Mouse (Mus musculus) natural killer cell, adult 2 months (primary cell): ENCODE measurements around the gene Hoxd13.

Experiments
- DNase-seq, 2 experiments: peaks; one replicate each; pipeline ENCODE4 v3.0.0; 2022; ENCODE audit warnings: low spot score in 2 of 2

Hoxd13 gene

GRCm38 (mm10) chr2:74661685-74662084 lies 6.4 kb upstream of the Hoxd13 start:
- no peak for DNase-seq

GRCm38 (mm10) chr2:74663291-74663925 lies 4.7 kb upstream of the Hoxd13 start:
- no peak for DNase-seq

- DNase-seq, result no peak
Measured at GRCm38 (mm10) chr2:74666411-74666810, 1.7 kb upstream of the Hoxd13 start.

- DNase-seq, result no peak
Measured at GRCm38 (mm10) chr2:74667191-74667841, 794 bp upstream of the Hoxd13 start.

- DNase-seq, result no peak
Measured at GRCm38 (mm10) chr2:74668370-74669229, 490 bp downstream of the Hoxd13 start.

GRCm38 (mm10) chr2:74669230-74669578 lies 1.1 kb downstream of the Hoxd13 start:
- DNase-seq, result no peak

- DNase-seq, result no peak
Measured at GRCm38 (mm10) chr2:74669650-74670235, 1.6 kb downstream of the Hoxd13 start.

GRCm38 (mm10) chr2:74670632-74671188 lies 2.6 kb downstream of the Hoxd13 start:
- no peak for DNase-seq

GRCm38 (mm10) chr2:74671847-74672246 lies 3.7 kb downstream of the Hoxd13 start:
- DNase-seq, result no peak

- DNase-seq, result peak; percentile 47 to 53
Measured at GRCm38 (mm10) chr2:74672481-74673362, 4.6 kb downstream of the Hoxd13 start.

GRCm38 (mm10) chr2:74673835-74674425 lies 5.8 kb downstream of the Hoxd13 start:
- DNase-seq, result no peak

GRCm38 (mm10) chr2:74674881-74675665 lies 7.0 kb downstream of the Hoxd13 start, which contains the start of gene Hoxd12:
Hoxd12 (plus strand) TSS chr2:74675013.
- no peak for DNase-seq

- DNase-seq, result no peak
Measured at GRCm38 (mm10) chr2:74675666-74676282, 7.7 kb downstream of the Hoxd13 start.

- no peak for DNase-seq
Measured at GRCm38 (mm10) chr2:74676376-74677052, 8.4 kb downstream of the Hoxd13 start.

GRCm38 (mm10) chr2:74677106-74677505 lies 9.0 kb downstream of the Hoxd13 start:
- no peak for DNase-seq

- DNase-seq, result no peak
Measured at GRCm38 (mm10) chr2:74678891-74679595, 10.9 kb downstream of the Hoxd13 start, which contains the start of gene Hoxd11. Hoxd11 (plus strand) TSS chr2:74679557.

GRCm38 (mm10) chr2:74679596-74679971 lies 11.5 kb downstream of the Hoxd13 start:
- DNase-seq, result no peak

- no peak for DNase-seq
Measured at GRCm38 (mm10) chr2:74679980-74680379, 11.9 kb downstream of the Hoxd13 start.
